Comparison of ENCODE assay signal across 8 mouse cellular contexts in genomic region chr10:7390239-7391091, GRCm38 (mm10).
A peak's percentile ranks its signal among the peaks of the same experiment; 100 is the strongest.
DNase-seq lines count a peak whose midpoint lies in the region; ATAC-seq and TF ChIP-seq lines count a peak whose summit lies in the region.

No protein-coding gene starts in this region.

- H3K9ac ChIP-seq in forebrain, embryonic 14.5 days (ENCODE audit: low read length) = peak overlapping the region; percentile 50; the same call in 1 of the 2 replicates
- peak overlapping the region; percentile 63 for H3K9ac ChIP-seq in intestine, embryonic 16.5 days (ENCODE audit: low read depth, low read length)
- H3K9ac ChIP-seq in liver, postnatal 0 days (replicated peaks) = no peak overlapping the region
- peak overlapping the region; percentile 46 for H3K9ac ChIP-seq in neural tube, embryonic 14.5 days (replicated peaks; ENCODE audit: low read depth, low read length)

- no peaks in the 10 kb centered on the region for H3K9me3 ChIP-seq in forebrain, embryonic 14.5 days (replicated peaks; ENCODE audit: control insufficient read depth, low read length)
- H3K9me3 ChIP-seq in intestine, embryonic 16.5 days (ENCODE audit: control insufficient read depth, low read length) = no peaks in the 10 kb centered on the region
- no peaks in the 10 kb centered on the region for H3K9me3 ChIP-seq in liver, postnatal 0 days (ENCODE audit: low read length)
- H3K9me3 ChIP-seq in neural tube, embryonic 14.5 days (ENCODE audit: control insufficient read depth, low read length) = no peaks in the 10 kb centered on the region

- H3K4me2 ChIP-seq in forebrain, embryonic 14.5 days (ENCODE audit: low read length) = peak overlapping the region; percentile 99
- H3K4me2 ChIP-seq in intestine, embryonic 16.5 days (ENCODE audit: low read depth, low read length) = peak overlapping the region; percentile 99
- peak overlapping the region; percentile 90 for H3K4me2 ChIP-seq in liver, postnatal 0 days (ENCODE audit: low read depth, low read length)
- peak overlapping the region; percentile 89 for H3K4me2 ChIP-seq in neural tube, embryonic 14.5 days (ENCODE audit: low read depth, low read length)

- no peak overlapping the region for H3K27ac ChIP-seq in left cerebral cortex, adult 2 months
- H3K27ac ChIP-seq in forebrain, embryonic 14.5 days (ENCODE audit: low read depth, low read length) = no peak overlapping the region
- no peak overlapping the region for H3K27ac ChIP-seq in intestine, embryonic 16.5 days (ENCODE audit: low read length)
- no peak overlapping the region for H3K27ac ChIP-seq in liver, postnatal 0 days (ENCODE audit: low read depth)
- no peak overlapping the region for H3K27ac ChIP-seq in neural tube, embryonic 14.5 days (ENCODE audit: low read depth, low read length)

- peaks cover 22% of the 10 kb centered on the region for H3K27me3 ChIP-seq in forebrain, embryonic 14.5 days (replicated peaks; ENCODE audit: control insufficient read depth, insufficient read depth, low read length)
- peaks cover 24% of the 10 kb centered on the region for H3K27me3 ChIP-seq in intestine, embryonic 16.5 days (replicated peaks; ENCODE audit: control insufficient read depth, insufficient read depth, low read length)
- H3K27me3 ChIP-seq in liver, postnatal 0 days (ENCODE audit: insufficient read depth, low read length) = peaks cover 38% of the 10 kb centered on the region
- peaks cover 20% of the 10 kb centered on the region for H3K27me3 ChIP-seq in neural tube, embryonic 14.5 days (ENCODE audit: control insufficient read depth, insufficient read depth, low read length)

- WGBS in forebrain, embryonic 14.5 days = 8% methylated on average over 46 of the region's 49 CpGs
- WGBS in intestine, embryonic 16.5 days = 7% methylated on average over 48 of the region's 49 CpGs
- WGBS in liver, postnatal 0 days (ENCODE audit: insufficient replicate concordance) = 10% methylated on average over 41 of the region's 49 CpGs
- WGBS in neural tube, embryonic 14.5 days = 7% methylated on average over 48 of the region's 49 CpGs

- no peak for TF ChIP-seq POLR2A in brain, embryonic 14.5 days (IDR thresholded peaks at IDR 0.05; ENCODE audit: borderline replicate concordance, extremely low read depth, insufficient read depth, insufficient read length, poor library complexity, severe bottlenecking)

- H3K4me1 ChIP-seq in forebrain, embryonic 14.5 days (ENCODE audit: control insufficient read depth, insufficient read depth, low read length) = peaks cover 3% of the 10 kb centered on the region; the same call in 1 of the 2 replicates
- peaks cover 5% of the 10 kb centered on the region for H3K4me1 ChIP-seq in intestine, embryonic 16.5 days (ENCODE audit: control insufficient read depth, insufficient read depth, low read length)
- H3K4me1 ChIP-seq in liver, postnatal 0 days (ENCODE audit: insufficient read depth) = peaks cover 8% of the 10 kb centered on the region; the same call in 1 of the 2 replicates
- H3K4me1 ChIP-seq in neural tube, embryonic 14.5 days (ENCODE audit: control insufficient read depth, insufficient read depth, low read length) = peaks cover 7% of the 10 kb centered on the region

- DNase-seq in left cerebral cortex, adult 2 months (ENCODE audit: extremely low spot score in 1 of 2, low spot score in 2 of 2) = peak in 1 of 2 experiments; percentile 20
- DNase-seq in left cerebral cortex, adult 11 months (ENCODE audit: low spot score) = no peak
- DNase-seq in brain, embryonic 14.5 days (ENCODE audit: low read depth) = peak; percentile 56
- DNase-seq in forebrain, embryonic 14.5 days (ENCODE audit: low spot score) = peak; percentile 33
- peak; percentile 25 for DNase-seq in liver, postnatal 0 days
- DNase-seq in layer of hippocampus, adult 8-10 months (ENCODE audit: low spot score in 2 of 2) = no peak

- no peak for TF ChIP-seq EP300 in liver, postnatal 0 days (IDR thresholded peaks at IDR 0.05; ENCODE audit: low read depth)

- no peaks in the 10 kb centered on the region for H3K36me3 ChIP-seq in forebrain, embryonic 14.5 days (ENCODE audit: control insufficient read depth, insufficient read depth, low read length)
- H3K36me3 ChIP-seq in intestine, embryonic 16.5 days (ENCODE audit: control insufficient read depth, insufficient read depth, low read length) = no peaks in the 10 kb centered on the region
- no peaks in the 10 kb centered on the region for H3K36me3 ChIP-seq in liver, postnatal 0 days (replicated peaks; ENCODE audit: insufficient read depth, low read length)
- H3K36me3 ChIP-seq in neural tube, embryonic 14.5 days (ENCODE audit: control insufficient read depth, insufficient read depth, low read length) = no peaks in the 10 kb centered on the region

- peak overlapping the region; percentile 50 for H3K4me3 ChIP-seq in left cerebral cortex, adult 2 months
- peak overlapping the region; percentile 53 for H3K4me3 ChIP-seq in forebrain, embryonic 14.5 days (ENCODE audit: low read depth, low read length)
- H3K4me3 ChIP-seq in intestine, embryonic 16.5 days (ENCODE audit: low read length) = peak overlapping the region; percentile 65
- H3K4me3 ChIP-seq in liver, postnatal 0 days (ENCODE audit: low read depth, low read length) = peak overlapping the region; percentile 59
- peak overlapping the region; percentile 42 for H3K4me3 ChIP-seq in neural tube, embryonic 14.5 days (ENCODE audit: low read depth, low read length)

- peak; percentile 65 for ATAC-seq in forebrain, embryonic 14.5 days
- peak; percentile 75 for ATAC-seq in intestine, embryonic 16.5 days
- ATAC-seq in liver, postnatal 0 days = peak; percentile 13; the same call in 1 of the 2 replicates
- peak; percentile 65; the same call in 1 of the 2 replicates for ATAC-seq in neural tube, embryonic 14.5 days (ENCODE audit: low read depth)

- no peak for TF ChIP-seq CTCF in left cerebral cortex, adult 2 months (IDR thresholded peaks at IDR 0.05)
- TF ChIP-seq CTCF in brain, embryonic 14.5 days (IDR thresholded peaks at IDR 0.05; ENCODE audit: borderline replicate concordance, extremely low read depth, insufficient read depth, insufficient read length) = no peak
- TF ChIP-seq CTCF in liver, postnatal 0 days (IDR thresholded peaks at IDR 0.05; ENCODE audit: low read depth) = no peak

- intact Hi-C loops in left cerebral cortex, adult 2 months (cut with DNase I) = no loop called here

Comparison
In these comparisons a context has a peak if more than half of its experiments do, and no peak if none do; other contexts are left out.
1. DNase-seq: peak in brain, embryonic 14.5 days (single experiment), forebrain, embryonic 14.5 days (single experiment) and liver, postnatal 0 days (single experiment); none in left cerebral cortex, adult 11 months (single experiment) and layer of hippocampus, adult 8-10 months (0 of 2).
2. ATAC-seq: peak in every context shown above with its lines; median percentile 75 in intestine, embryonic 16.5 days; 65 in forebrain, embryonic 14.5 days; 65 in neural tube, embryonic 14.5 days; 13 in liver, postnatal 0 days.
3. Peak in every context shown above with its lines, with median percentiles within 50 percentile points of each other: H3K4me3 ChIP-seq and H3K4me2 ChIP-seq.